In genomic region chr10:12996736-12997477, GRCm38 (mm10) we compare ENCODE assay signal across 8 mouse cellular contexts. TPM values are rescaled to one million over a fixed set of nuclear protein-coding genes. Genes with fewer than 3 reads are reported as not detected.
DNase-seq lines count a peak whose midpoint lies in the region; ATAC-seq and TF ChIP-seq lines count a peak whose summit lies in the region.

No protein-coding gene starts in this region.

- no peaks in the 10 kb centered on the region for H3K9me3 ChIP-seq in hindbrain, embryonic 16.5 days (ENCODE audit: control insufficient read depth, low read length)

- 46% methylated on average over 17 of the region's 17 CpGs for WGBS in hindbrain, embryonic 16.5 days

- peak; percentile 31 for DNase-seq in Patski (ENCODE audit: low read depth, low spot score)
- DNase-seq in cerebellum, postnatal 36 days: peak; percentile 81 to 88
- DNase-seq in gastrocnemius, adult 2 months: peak; percentile 86
- DNase-seq in left cerebral cortex, adult 11 months (ENCODE audit: low spot score): peak; percentile 56
- peak; percentile 74 for DNase-seq in right cerebral cortex, adult 18-20 months
- DNase-seq in urinary bladder, adult 2 months (ENCODE audit: low spot score): peak; percentile 37

- CTCF ChIA-PET in Patski (lab: Charles Lee): interaction anchor here (0.6 to 2.0 kb wide), 17 partner anchors 9 to 1008 kb away, joined by 3 to 9 read pairs (median 4); no protein-coding TSS in a partner anchor

- H3K36me3 ChIP-seq in hindbrain, embryonic 16.5 days (ENCODE audit: control insufficient read depth, insufficient read depth, low read length): no peaks in the 10 kb centered on the region

- no peak overlapping the region for H3K27ac ChIP-seq in gastrocnemius, adult 2 months
- H3K27ac ChIP-seq in hindbrain, embryonic 16.5 days (ENCODE audit: low read depth, low read length): no peak overlapping the region

- H3K4me3 ChIP-seq in gastrocnemius, adult 2 months: no peak overlapping the region
- no peak overlapping the region for H3K4me3 ChIP-seq in hindbrain, embryonic 16.5 days (ENCODE audit: low read length)

- POLR2A ChIA-PET in Patski (lab: Charles Lee): interaction anchor here (0.6 to 0.7 kb wide), 7 partner anchors 36 to 988 kb away, joined by 4 to 7 read pairs (median 4); no protein-coding TSS in a partner anchor

- no peaks in the 10 kb centered on the region for H3K27me3 ChIP-seq in Patski
- H3K27me3 ChIP-seq in hindbrain, embryonic 16.5 days (replicated peaks; ENCODE audit: control insufficient read depth, insufficient read depth, low read length): no peaks in the 10 kb centered on the region

- H3K9ac ChIP-seq in hindbrain, embryonic 16.5 days (ENCODE audit: low read depth, low read length): no peak overlapping the region

- intact Hi-C loops in gastrocnemius, adult 2 months (cut with DNase I): loop anchor here (5.0 kb wide), 1 partner anchor 305 kb away; no protein-coding TSS in a partner anchor

- H3K4me1 ChIP-seq in hindbrain, embryonic 16.5 days (ENCODE audit: control insufficient read depth, insufficient read depth, low read depth, low read length): no peaks in the 10 kb centered on the region

- no peak overlapping the region for H3K4me2 ChIP-seq in hindbrain, embryonic 16.5 days (ENCODE audit: low read length)

- in situ Hi-C loops in Patski (cut with MboI; ENCODE audit: low pct_unique_long_range_greater_than_20kb): loop anchor here (5.0 to 25.0 kb wide), 3 partner anchors 130 to 1535 kb away; partner anchors contain the start of gene Utrn

- peak; percentile 76 for TF ChIP-seq CTCF in Patski (IDR thresholded peaks at IDR 0.05)
- TF ChIP-seq CTCF in gastrocnemius, adult 2 months (IDR thresholded peaks at IDR 0.05): peak; percentile 73

- ATAC-seq in Patski: peak; percentile 76
- peak; percentile 77 for ATAC-seq in hindbrain, embryonic 16.5 days
- ATAC-seq in megakaryocyte, adult 5-6 weeks (ENCODE audit: poor library complexity, severe bottlenecking): peak; percentile 99

RNA-seq across cellular contexts. Expression of gene Sf3b5, which starts 8.2 kb away (rescaled TPM):
- polyA plus RNA-seq in Patski (2021): 17.3 TPM
- total RNA-seq in gastrocnemius, adult 2 months (2021): 1 to 10 TPM; 5.0 to 5.3 TPM
- 22.5 and 25.3 TPM in 2 replicates for polyA plus RNA-seq in hindbrain, embryonic 16.5 days (2015; fragmentation: Nextera tagmentation; extraction: Ambion mirVana)
- 14.0 and 17.0 TPM in 2 replicates for total RNA-seq in megakaryocyte, adult 5-6 weeks (2015)
- 15.4 and 15.8 TPM in 2 replicates for total RNA-seq in megakaryocyte, adult 5-6 weeks (2017)
- polyA plus RNA-seq in urinary bladder, adult 2 months (2012; rRNA removed): 17.6 and 21.8 TPM in 2 replicates

RNA-seq across cellular contexts. Expression of gene Stx11, which starts 32.8 kb away (rescaled TPM):
- 4.2 TPM for polyA plus RNA-seq in Patski (2021)
- total RNA-seq in gastrocnemius, adult 2 months (2021): under 1 TPM; 0.20 to 0.46 TPM
- 2.1 and 2.5 TPM in 2 replicates for polyA plus RNA-seq in hindbrain, embryonic 16.5 days (2015; fragmentation: Nextera tagmentation; extraction: Ambion mirVana)
- 41.9 and 44.6 TPM in 2 replicates for total RNA-seq in megakaryocyte, adult 5-6 weeks (2015)
- total RNA-seq in megakaryocyte, adult 5-6 weeks (2017): 36.0 and 46.8 TPM in 2 replicates
- polyA plus RNA-seq in urinary bladder, adult 2 months (2012; rRNA removed): 10.3 and 12.3 TPM in 2 replicates

Comparison
In these comparisons a context has a peak if more than half of its experiments do, and no peak if none do; other contexts are left out.
1. DNase-seq: peak in every context shown above with its lines; median percentile 86 in gastrocnemius, adult 2 months; 84 in cerebellum, postnatal 36 days; 74 in right cerebral cortex, adult 18-20 months; 56 in left cerebral cortex, adult 11 months; 37 in urinary bladder, adult 2 months; 31 in Patski.